Mouse (Mus musculus) megakaryocyte, adult 5-6 weeks (primary cell): Measurements from ENCODE around the gene Mmp24. TPM values are rescaled to one million over a fixed set of nuclear protein-coding genes. Genes with fewer than 3 reads are reported as not detected.

Experiments
- ATAC-seq: 2 replicates; pipeline ENCODE4 v1.8.0; 2016; ENCODE audit warnings: mild to moderate bottlenecking, inconsistent platforms; ENCODE audit not compliant: poor library complexity, severe bottlenecking
- total RNA-seq, 2 experiments: library from RNA; stranded (forward) in 1 of 2; stranded (reverse) in 1 of 2; fragments of 153-499, 151-499 nt in 1 of 2; fragments of 221-1000, 200-1000 nt in 1 of 2; gene quantifications; 2 replicates each; pipeline versions ENCODE4 v1.2.3 to v1.2.4; 2015 to 2017

Gene Mmp24
- total RNA-seq, 2 experiments from 2014 or later, result 0.07 TPM; not detected in 1

DNA sequence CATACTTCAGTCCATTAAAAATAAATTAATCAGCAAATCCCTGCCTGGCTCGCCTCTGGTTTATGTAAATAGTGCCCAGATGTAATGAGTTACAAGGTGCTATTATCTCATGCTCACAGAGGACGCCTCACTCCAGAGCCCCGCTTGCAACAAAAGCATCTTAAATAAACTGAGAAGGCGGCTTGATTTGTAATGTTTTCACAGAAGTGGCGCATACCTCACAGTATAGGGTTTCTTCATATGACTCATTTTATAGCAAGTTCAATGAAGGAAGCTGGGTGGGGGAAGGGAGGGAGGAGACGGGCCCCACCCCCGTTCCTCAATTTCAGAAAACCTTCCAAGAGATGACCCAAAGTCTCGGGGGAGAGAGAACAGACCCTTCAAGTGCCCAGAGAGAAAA lies 71.8 kb downstream of the Mmp24 start:
- ATAC-seq, result no peak

DNA sequence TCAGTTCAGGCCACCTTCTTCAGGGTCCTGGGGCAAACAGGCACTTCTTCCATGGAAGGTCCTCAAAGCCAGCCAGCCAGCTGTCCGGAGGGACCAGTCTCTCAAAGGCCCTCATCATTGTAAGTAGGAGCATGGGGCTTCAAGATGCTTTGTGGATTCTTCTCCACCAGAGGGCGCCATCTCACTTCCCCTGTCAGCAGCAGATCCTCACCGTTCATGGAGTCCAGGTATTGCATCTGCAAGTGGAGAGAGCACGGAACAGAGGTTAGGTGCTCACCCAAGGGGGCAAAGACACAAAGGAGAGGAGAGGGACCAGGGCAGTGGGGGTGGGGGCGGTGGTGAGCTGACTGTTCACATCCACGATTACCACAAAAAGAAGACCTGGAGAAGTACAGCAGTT lies 73.1 kb downstream of the Mmp24 start:
- ATAC-seq, result peak; percentile 79

- ATAC-seq, result no peak
Observed at GRCm38 (mm10) chr2:155849464-155849863, 74.3 kb downstream of the Mmp24 start.

DNA sequence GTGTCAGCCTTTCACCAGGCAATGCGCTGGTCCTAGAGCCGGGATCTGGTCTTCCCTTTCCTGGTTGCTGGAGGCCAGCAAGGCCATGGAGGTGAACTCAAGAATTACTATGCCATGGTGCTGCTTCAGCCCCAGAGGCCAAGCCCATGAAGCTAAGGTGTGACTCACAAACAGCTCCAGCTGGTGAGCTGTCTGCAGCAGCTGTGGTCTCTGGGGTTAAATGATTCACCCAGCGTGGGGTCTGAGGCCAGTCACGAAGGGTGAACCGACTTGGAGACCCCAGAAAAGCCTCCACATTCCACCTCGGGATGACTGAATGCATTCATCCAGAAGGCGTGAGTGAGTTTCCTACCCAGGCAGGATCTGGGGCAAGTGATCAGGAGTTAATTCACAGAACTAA lies 75.0 kb downstream of the Mmp24 start:
- no peak for ATAC-seq

DNA sequence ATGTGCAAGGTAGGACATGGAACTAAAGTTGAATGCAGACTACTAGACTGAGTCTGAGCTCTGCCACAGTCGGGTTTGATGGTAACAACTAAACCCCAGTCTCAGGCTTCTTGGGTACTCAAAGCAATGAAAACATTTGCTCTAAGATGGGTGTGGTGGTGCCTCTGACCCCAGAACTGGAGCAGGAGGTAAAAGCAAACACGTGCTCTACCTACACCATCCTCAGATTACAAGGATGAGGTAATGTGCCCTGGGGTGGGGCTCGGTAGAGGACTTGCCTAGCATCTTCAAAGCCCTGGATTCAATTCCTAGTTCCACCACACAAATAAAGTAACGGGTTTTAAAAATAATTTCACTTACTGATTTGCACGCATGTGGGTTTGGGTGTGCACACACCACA lies 77.4 kb downstream of the Mmp24 start:
- ATAC-seq, result no peak

- no peak for ATAC-seq
Observed at GRCm38 (mm10) chr2:155860102-155860501, 85.0 kb downstream of the Mmp24 start.

DNA sequence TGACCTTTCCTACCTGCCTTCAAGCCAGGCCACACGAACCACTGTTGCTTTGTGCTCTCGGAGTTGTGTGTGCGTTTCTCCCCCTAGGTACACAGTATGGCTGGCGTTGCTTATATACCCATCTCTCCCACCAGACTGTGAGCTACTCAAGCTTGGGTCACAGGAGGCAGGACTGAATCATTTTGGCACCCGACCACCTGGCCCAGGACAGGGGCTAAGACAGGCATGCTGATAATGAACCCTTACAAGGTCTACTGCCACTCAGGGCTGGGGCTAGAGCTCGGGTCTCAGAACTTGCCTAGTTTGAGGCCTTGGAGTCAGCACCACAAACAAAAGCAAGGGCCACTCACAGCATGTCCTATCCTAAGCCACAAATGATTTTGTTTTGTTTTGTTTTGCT lies 86.4 kb downstream of the Mmp24 start:
- no peak for ATAC-seq

DNA sequence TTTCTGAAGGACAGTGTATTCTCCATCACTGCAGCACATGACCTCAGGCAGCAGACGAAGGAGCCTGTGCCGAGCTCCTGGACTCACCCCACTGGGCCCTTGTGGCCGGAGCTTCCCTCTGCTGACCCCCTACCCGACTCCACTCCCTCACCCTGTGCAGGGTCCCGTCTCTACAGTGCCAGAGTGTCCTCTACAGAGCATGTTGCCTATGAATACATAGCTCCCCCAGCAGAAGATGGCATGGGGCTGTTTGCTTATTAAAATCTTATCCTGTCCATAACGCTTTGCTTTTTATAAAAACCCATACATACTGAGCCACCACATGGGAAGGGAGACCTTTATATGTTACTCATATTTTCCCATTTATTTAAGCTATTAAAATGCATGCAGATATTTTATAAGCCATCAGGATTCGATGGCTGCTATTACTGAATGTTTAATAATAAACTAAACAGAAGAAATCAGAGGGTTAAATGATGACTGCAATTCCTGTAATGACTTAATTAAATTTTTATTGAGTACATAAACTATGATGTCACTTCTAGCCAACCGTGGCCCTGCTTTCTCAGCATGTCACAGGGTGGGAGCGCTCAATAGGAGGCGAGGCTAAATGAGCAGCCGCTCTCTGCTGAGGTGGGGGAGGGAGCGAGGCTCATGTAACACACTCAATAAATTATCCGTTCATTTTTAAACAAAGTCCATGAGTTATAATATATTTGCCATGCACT lies 87.6 kb downstream of the Mmp24 start:
- ATAC-seq, result no peak

DNA sequence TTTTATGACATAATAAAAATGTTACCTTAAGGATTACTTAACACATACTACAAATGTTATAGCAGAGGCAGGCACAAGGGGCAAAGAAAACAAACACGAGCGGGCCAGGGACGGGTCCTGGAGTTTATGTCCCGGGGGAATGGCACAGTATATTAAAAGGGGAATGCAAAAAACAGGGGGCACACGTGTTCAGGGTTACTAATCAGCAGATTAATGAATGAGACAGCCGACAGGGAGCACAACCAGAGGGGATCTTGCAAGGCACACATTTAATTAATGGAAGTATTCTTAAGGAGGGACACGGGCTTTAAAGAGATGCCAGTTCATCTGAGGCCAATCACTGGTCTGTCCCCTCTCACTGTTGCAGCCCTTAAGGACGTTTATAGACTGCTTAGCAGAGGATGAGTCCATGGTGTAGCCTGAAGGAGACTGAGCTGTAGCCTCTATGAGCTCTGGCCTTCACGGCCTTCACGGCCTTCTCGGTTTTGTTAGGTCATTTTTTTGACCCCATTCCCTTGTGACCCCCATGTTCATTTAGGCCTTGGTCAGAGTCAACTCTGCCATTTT lies 88.2 kb downstream of the Mmp24 start:
- ATAC-seq, result no peak

Other genes starting within 250 kb of the Mmp24 start
- gene Gss, start 182.5 kb upstream of the Mmp24 start, total RNA-seq (2015), result 9.6 and 9.7 TPM in 2 replicates
- gene Gss, start 182.5 kb upstream of the Mmp24 start, total RNA-seq (2017), result 13.3 and 17.1 TPM in 2 replicates
- gene Myh7b, start 164.1 kb upstream of the Mmp24 start, total RNA-seq (2015), result not detected in 2 replicates
- not detected in 2 replicates for gene Myh7b, start 164.1 kb upstream of the Mmp24 start, total RNA-seq (2017)
- 63.0 and 80.0 TPM in 2 replicates for gene Trpc4ap, start 83.0 kb upstream of the Mmp24 start, total RNA-seq (2015)
- gene Trpc4ap, start 83.0 kb upstream of the Mmp24 start, total RNA-seq (2017), result 104 and 106 TPM in 2 replicates
- gene Edem2, start 45.9 kb upstream of the Mmp24 start, total RNA-seq (2015), result 23.4 and 25.9 TPM in 2 replicates
- gene Edem2, start 45.9 kb upstream of the Mmp24 start, total RNA-seq (2017), result 34.8 and 34.9 TPM in 2 replicates
- gene Gm17581, start 39.5 kb upstream of the Mmp24 start, total RNA-seq (2015), result not detected in 2 replicates
- not detected in 2 replicates for gene Gm17581, start 39.5 kb upstream of the Mmp24 start, total RNA-seq (2017)
- gene Procr, start 24.2 kb upstream of the Mmp24 start, total RNA-seq (2015), result 0.83 TPM in 1 of 2 replicates, not detected in the other
- not detected in 2 replicates for gene Procr, start 24.2 kb upstream of the Mmp24 start, total RNA-seq (2017)
- gene BC029722, start 44.1 kb downstream of the Mmp24 start, total RNA-seq (2015), result 14.4 and 17.5 TPM in 2 replicates
- 12.5 and 14.9 TPM in 2 replicates for gene BC029722, start 44.1 kb downstream of the Mmp24 start, total RNA-seq (2017)
- 154 and 164 TPM in 2 replicates for gene Eif6, start 51.6 kb downstream of the Mmp24 start, total RNA-seq (2015)
- gene Eif6, start 51.6 kb downstream of the Mmp24 start, total RNA-seq (2017), result 31.6 and 60.8 TPM in 2 replicates
- gene Fam83c, start 59.5 kb downstream of the Mmp24 start, total RNA-seq (2015), result not detected in 2 replicates
- gene Fam83c, start 59.5 kb downstream of the Mmp24 start, total RNA-seq (2017), result not detected in 2 replicates
- gene Uqcc1, start 155.0 kb downstream of the Mmp24 start, total RNA-seq (2015), result 17.4 and 28.7 TPM in 2 replicates
- gene Uqcc1, start 155.0 kb downstream of the Mmp24 start, total RNA-seq (2017), result 38.4 and 49.2 TPM in 2 replicates
- gene Gm15557, start 165.4 kb downstream of the Mmp24 start, total RNA-seq (2015), result not detected in 2 replicates
- gene Gm15557, start 165.4 kb downstream of the Mmp24 start, total RNA-seq (2017), result not detected in 2 replicates
- gene Gdf5, start 170.0 kb downstream of the Mmp24 start, total RNA-seq (2015), result not detected in 2 replicates
- gene Gdf5, start 170.0 kb downstream of the Mmp24 start, total RNA-seq (2017), result not detected in 2 replicates
- 8.9 and 14.5 TPM in 2 replicates for gene Cep250, start 181.1 kb downstream of the Mmp24 start, total RNA-seq (2015)
- 37.9 and 38.1 TPM in 2 replicates for gene Cep250, start 181.1 kb downstream of the Mmp24 start, total RNA-seq (2017)
- gene 6430550D23Rik, start 232.6 kb downstream of the Mmp24 start, total RNA-seq (2015), result 0.20 and 0.57 TPM in 2 replicates
- 0.11 and 0.81 TPM in 2 replicates for gene 6430550D23Rik, start 232.6 kb downstream of the Mmp24 start, total RNA-seq (2017)
- 175 and 193 TPM in 2 replicates for gene Ergic3, start 232.7 kb downstream of the Mmp24 start, total RNA-seq (2015)
- 35.9 and 54.6 TPM in 2 replicates for gene Ergic3, start 232.7 kb downstream of the Mmp24 start, total RNA-seq (2017)